Mouse (Mus musculus): ENCODE results near the gene Usp12. TPM values are rescaled to one million over a fixed set of nuclear protein-coding genes. Genes with fewer than 3 reads are reported as not detected.
"Not testable (repeated sequence)": the region's sequence is repeated elsewhere in the genome, so short reads cannot be mapped to it uniquely, and the experiment has no call there.

The Usp12 gene
- polyA plus RNA-seq, 1 experiment from 2014 or later, result 16.5 TPM

GRCm38 (mm10) chr5:146770002-146770848 is 24.6 kb downstream of the Usp12 start:
- 47% methylated on average over 15 of the region's 15 CpGs for WGBS
- H3K27me3 ChIP-seq, result no peaks in the 10 kb centered on the region
- no peaks in the 10 kb centered on the region for H3K9me3 ChIP-seq
- 0 out of 2 replicates have a peak, but pooled peaks cover 2% of the 10 kb centered on the region for H3K36me3 ChIP-seq
- no peak overlapping the region for H3K4me2 ChIP-seq (replicated peaks)
- no peak overlapping the region for H3K9ac ChIP-seq (replicated peaks)
- H3K4me3 ChIP-seq, result no peak overlapping the region
- peaks cover 7% of the 10 kb centered on the region for H3K4me1 ChIP-seq
- no peak for ATAC-seq (replicated peaks)
- no peak overlapping the region for H3K27ac ChIP-seq (replicated peaks)

- no peaks in the 10 kb centered on the region for H3K27me3 ChIP-seq
- peaks cover 7% of the 10 kb centered on the region for H3K4me1 ChIP-seq
- peaks cover 9% of the 10 kb centered on the region; the same call in 1 of the 2 replicates for H3K36me3 ChIP-seq
- H3K9me3 ChIP-seq, result no peaks in the 10 kb centered on the region
- no peak overlapping the region for H3K27ac ChIP-seq (replicated peaks)
- no peak for ATAC-seq (replicated peaks)
- 89% methylated on average over 5 of the region's 5 CpGs for WGBS
- no peak overlapping the region for H3K4me2 ChIP-seq (replicated peaks)
- H3K9ac ChIP-seq (replicated peaks), result no peak overlapping the region
- no peak overlapping the region for H3K4me3 ChIP-seq
These were observed 29.0 kb downstream of the Usp12 start for GRCm38 (mm10) chr5:146765791-146766190.

- Histone ChIP-seq H3K9me3 (no peaks in the 10 kb centered on the region), H3K27me3 (no peaks in the 10 kb centered on the region), H3K4me3 (no peak overlapping the region), H3K27ac (replicated peaks) (no peak overlapping the region), H3K9ac (replicated peaks) (no peak overlapping the region), H3K36me3 (peaks cover 8% of the 10 kb centered on the region), H3K4me1 (no peaks in the 10 kb centered on the region), H3K4me2 (replicated peaks) (no peak overlapping the region)
- WGBS, result 85% methylated on average over 6 of the region's 6 CpGs
- no peak for ATAC-seq (replicated peaks)
These were observed 35.6 kb downstream of the Usp12 start for GRCm38 (mm10) chr5:146759159-146759558.

- H3K9ac ChIP-seq (replicated peaks), result no peak overlapping the region
- no peak for ATAC-seq (replicated peaks)
- no peak overlapping the region for H3K4me2 ChIP-seq (replicated peaks)
- H3K27me3 ChIP-seq, result no peaks in the 10 kb centered on the region
- H3K9me3 ChIP-seq, result no peaks in the 10 kb centered on the region
- H3K4me3 ChIP-seq, result no peak overlapping the region
- no peaks in the 10 kb centered on the region for H3K4me1 ChIP-seq
- peaks cover 21% of the 10 kb centered on the region for H3K36me3 ChIP-seq
- no peak overlapping the region for H3K27ac ChIP-seq (replicated peaks)
- WGBS, result 67% methylated on average over 6 of the region's 6 CpGs
These were observed 36.9 kb downstream of the Usp12 start for GRCm38 (mm10) chr5:146757921-146758320.

GRCm38 (mm10) chr5:146757316-146757715 is 37.5 kb downstream of the Usp12 start:
- H3K9ac ChIP-seq (replicated peaks), result no peak overlapping the region
- H3K4me2 ChIP-seq (replicated peaks), result no peak overlapping the region
- WGBS, result 84% methylated on average over 5 of the region's 5 CpGs
- H3K4me1 ChIP-seq, result no peaks in the 10 kb centered on the region
- no peak overlapping the region for H3K27ac ChIP-seq (replicated peaks)
- no peak overlapping the region for H3K4me3 ChIP-seq
- H3K27me3 ChIP-seq, result no peaks in the 10 kb centered on the region
- no peaks in the 10 kb centered on the region for H3K9me3 ChIP-seq
- peaks cover 23% of the 10 kb centered on the region for H3K36me3 ChIP-seq
- ATAC-seq (replicated peaks), result no peak

GRCm38 (mm10) chr5:146753181-146753580 is 41.6 kb downstream of the Usp12 start:
- Histone ChIP-seq H3K9ac (replicated peaks) (no peak overlapping the region), H3K36me3 (peaks cover 32% of the 10 kb centered on the region), H3K9me3 (no peaks in the 10 kb centered on the region), H3K27ac (replicated peaks) (no peak overlapping the region), H3K4me3 (no peak overlapping the region), H3K4me2 (replicated peaks) (no peak overlapping the region), H3K27me3 (no peaks in the 10 kb centered on the region), H3K4me1 (no peaks in the 10 kb centered on the region)
- ATAC-seq (replicated peaks), result no peak
- 98% methylated on average over 8 of the region's 8 CpGs for WGBS

GRCm38 (mm10) chr5:146750958-146751357 is 43.8 kb downstream of the Usp12 start:
- ATAC-seq (replicated peaks), result no peak
- H3K27ac ChIP-seq (replicated peaks), result no peak overlapping the region
- H3K9me3 ChIP-seq, result no peaks in the 10 kb centered on the region
- H3K27me3 ChIP-seq, result no peaks in the 10 kb centered on the region
- H3K36me3 ChIP-seq, result peaks cover 32% of the 10 kb centered on the region
- 90% methylated on average over 7 of the region's 7 CpGs for WGBS
- no peaks in the 10 kb centered on the region for H3K4me1 ChIP-seq
- no peak overlapping the region for H3K4me2 ChIP-seq (replicated peaks)
- no peak overlapping the region for H3K4me3 ChIP-seq
- no peak overlapping the region for H3K9ac ChIP-seq (replicated peaks)

DNA sequence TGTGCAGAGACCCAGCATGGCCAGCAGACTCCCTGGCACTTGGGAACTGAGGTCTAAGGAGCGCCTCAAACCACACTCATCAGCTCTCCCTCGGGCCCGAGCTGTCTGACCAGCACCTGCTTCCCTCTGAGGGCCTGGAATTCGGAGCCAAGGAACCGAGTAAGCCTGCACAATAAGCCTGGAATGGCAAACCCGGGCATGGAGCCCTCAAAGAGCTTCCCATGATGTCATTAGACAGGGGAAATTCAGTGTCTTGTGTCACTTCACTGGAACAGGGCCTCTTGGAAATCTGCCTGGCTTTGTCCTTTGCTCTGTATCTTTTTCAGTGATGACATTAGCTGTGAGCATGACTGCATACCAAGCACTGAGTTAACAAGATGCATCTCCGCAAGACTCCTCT is 44.5 kb downstream of the Usp12 start:
- Histone ChIP-seq H3K9me3 (no peaks in the 10 kb centered on the region), H3K4me1 (no peaks in the 10 kb centered on the region), H3K27me3 (no peaks in the 10 kb centered on the region), H3K4me3 (no peak overlapping the region), H3K9ac (replicated peaks) (no peak overlapping the region), H3K4me2 (replicated peaks) (no peak overlapping the region), H3K27ac (replicated peaks) (no peak overlapping the region; the same call in 1 of the 2 replicates), H3K36me3 (peaks cover 32% of the 10 kb centered on the region)
- no peak for ATAC-seq (replicated peaks)
- 61% methylated on average over 7 of the region's 7 CpGs for WGBS

- H3K4me1 ChIP-seq, result no peaks in the 10 kb centered on the region
- 84% methylated on average over 5 of the region's 5 CpGs for WGBS
- peaks cover 32% of the 10 kb centered on the region for H3K36me3 ChIP-seq
- H3K9me3 ChIP-seq, result no peaks in the 10 kb centered on the region
- no peak for ATAC-seq (replicated peaks)
- no peak overlapping the region for H3K4me2 ChIP-seq (replicated peaks)
- H3K9ac ChIP-seq (replicated peaks), result no peak overlapping the region
- no peak overlapping the region for H3K27ac ChIP-seq (replicated peaks)
- no peaks in the 10 kb centered on the region for H3K27me3 ChIP-seq
- no peak overlapping the region for H3K4me3 ChIP-seq
These were observed 44.9 kb downstream of the Usp12 start for GRCm38 (mm10) chr5:146749857-146750256.

DNA sequence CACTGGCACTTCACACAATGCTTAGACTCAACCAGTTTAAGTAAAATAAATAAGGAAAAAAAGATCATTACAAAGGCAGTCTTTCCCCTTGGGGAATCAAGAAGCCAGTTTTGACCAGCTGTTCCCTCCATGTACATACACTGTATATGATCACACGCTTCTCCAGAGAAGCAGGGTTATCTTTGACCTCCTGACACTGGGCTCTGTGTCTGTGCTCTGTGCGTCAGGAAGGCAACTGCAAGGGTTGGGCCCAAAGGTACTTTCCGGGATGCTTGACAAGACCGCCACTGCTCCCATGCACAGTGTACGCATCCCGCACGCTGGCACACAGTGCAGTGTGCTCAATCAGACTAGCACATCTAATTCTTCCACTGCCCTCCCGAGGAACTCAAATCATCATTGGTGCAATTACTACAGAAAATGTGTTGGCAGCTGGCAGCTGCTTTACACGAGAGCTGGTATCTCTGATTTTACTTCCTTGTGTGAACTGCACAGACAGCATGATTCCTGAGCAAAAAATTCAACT is 57.8 kb downstream of the Usp12 start:
- ATAC-seq (replicated peaks), result 0 out of 2 replicates have a peak, but pooled peaks have one; percentile 43
- H3K4me3 ChIP-seq, result no peak overlapping the region
- 0 out of 2 replicates have a peak, but pooled peaks cover 4% of the 10 kb centered on the region for H3K4me1 ChIP-seq
- 0 out of 2 replicates have a peak overlapping the region, but pooled peaks have one; percentile 14 for H3K27ac ChIP-seq (replicated peaks)
- no peak overlapping the region for H3K4me2 ChIP-seq (replicated peaks)
- no peak overlapping the region for H3K9ac ChIP-seq (replicated peaks)
- H3K36me3 ChIP-seq, result peaks cover 37% of the 10 kb centered on the region
- H3K9me3 ChIP-seq, result no peaks in the 10 kb centered on the region
- H3K27me3 ChIP-seq, result no peaks in the 10 kb centered on the region
- WGBS, result 81% methylated on average over 9 of the region's 9 CpGs

GRCm38 (mm10) chr5:146736348-146736747 is 58.5 kb downstream of the Usp12 start:
- H3K4me3 ChIP-seq, result no peak overlapping the region
- WGBS, result 85% methylated on average over 18 of the region's 18 CpGs
- no peak overlapping the region for H3K4me2 ChIP-seq (replicated peaks)
- ATAC-seq (replicated peaks), result no peak
- no peaks in the 10 kb centered on the region for H3K9me3 ChIP-seq
- H3K4me1 ChIP-seq, result 0 out of 2 replicates have a peak, but pooled peaks cover 4% of the 10 kb centered on the region
- H3K9ac ChIP-seq (replicated peaks), result no peak overlapping the region
- H3K36me3 ChIP-seq, result peaks cover 37% of the 10 kb centered on the region
- no peak overlapping the region for H3K27ac ChIP-seq (replicated peaks)
- no peaks in the 10 kb centered on the region for H3K27me3 ChIP-seq

DNA sequence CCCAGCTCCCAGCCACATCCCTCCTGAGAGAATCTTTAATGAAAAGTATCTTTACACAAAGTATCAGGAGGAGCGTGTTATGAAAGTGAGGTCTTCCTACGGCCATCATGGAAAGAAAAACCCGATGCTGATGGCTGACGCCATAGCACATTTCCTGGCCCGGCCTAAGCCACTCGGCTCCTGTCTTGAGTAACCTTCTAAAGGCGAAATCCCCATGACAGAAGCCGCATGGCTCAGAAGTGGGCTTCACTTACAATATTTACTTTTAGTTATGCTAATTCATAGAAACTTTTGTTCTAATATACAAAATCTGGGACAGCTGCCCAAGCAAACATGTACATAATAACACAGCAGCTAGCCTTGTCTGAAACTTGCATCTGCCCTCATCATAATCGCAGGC is 59.8 kb downstream of the Usp12 start:
- not testable (repeated sequence) for H3K4me1 ChIP-seq; H3K9ac ChIP-seq (replicated peaks); H3K4me2 ChIP-seq (replicated peaks); ATAC-seq (replicated peaks); H3K27me3 ChIP-seq; H3K9me3 ChIP-seq; H3K27ac ChIP-seq (replicated peaks); H3K4me3 ChIP-seq
- peaks cover 35% of the 10 kb centered on the region for H3K36me3 ChIP-seq
- 89% methylated on average over 1 of the region's 9 CpGs for WGBS

Data from forebrain, embryonic 15.5 days (tissue).